Mouse (Mus musculus) large intestine, adult 2 months (tissue): ENCODE measurements around the gene Gm10220. TPM values are rescaled to one million over a fixed set of nuclear protein-coding genes. Genes with fewer than 3 reads are reported as not detected.
"Not testable (repeated sequence)": the region's sequence is repeated elsewhere in the genome, so short reads cannot be mapped to it uniquely, and the experiment has no call there.

Experiments used
- DNase-seq: peaks from one replicate; pipeline ENCODE4 v3.0.0-alpha.2; 2012; ENCODE audit warnings: low read depth, low spot score
- WGBS: fragments of 180-500 bp; shearing (Covaris S2); methylation state at CpG from one replicate; pipeline ENCODE4 v1.1.7; 2018; 5-methylcytosine and 5-hydroxymethylcytosine counted together
- polyA plus RNA-seq: library from polyadenylated mRNA; depleted of rRNA; stranded (reverse); fragments of >200 nt; gene quantifications from 2 replicates; pipeline ENCODE4 v1.2.3, GENCODE M21; 2012; rRNA removed

The Gm10220 gene
- polyA plus RNA-seq, result not detected in 2 replicates

GRCm38 (mm10) chr5:26121321-26121720, at the start of gene Gm10220:
TSS of gene Gm10220 (minus strand) at chr5:26121421.
- not testable (repeated sequence) for DNase-seq
- no CpG with 5 or more reads among the region's 3 CpGs for WGBS

- 63% methylated on average over 1 of the region's 1 CpGs for WGBS
- no peak for DNase-seq
These were observed 48.6 kb upstream of the Gm10220 start for GRCm38 (mm10) chr5:26169855-26170254.

- 92% methylated on average over 5 of the region's 5 CpGs for WGBS
- no peak for DNase-seq
These were observed 44.6 kb upstream of the Gm10220 start for GRCm38 (mm10) chr5:26165791-26166165.

- no peak for DNase-seq
- 54% methylated on average over 8 of the region's 8 CpGs for WGBS
These were observed 44.0 kb upstream of the Gm10220 start for GRCm38 (mm10) chr5:26165036-26165790.

GRCm38 (mm10) chr5:26157396-26158170, 36.4 kb upstream of the Gm10220 start:
- no peak for DNase-seq
- WGBS, result 62% methylated on average over 10 of the region's 10 CpGs

- no peak for DNase-seq
- WGBS, result 72% methylated on average over 6 of the region's 6 CpGs
These were observed 21.7 kb upstream of the Gm10220 start for GRCm38 (mm10) chr5:26142891-26143290.

- WGBS, result no CpG with 5 or more reads among the region's 3 CpGs
- DNase-seq, result not testable (repeated sequence)
These were observed 16.0 kb downstream of the Gm10220 start, which contains the start of gene 5031410I06Rik for GRCm38 (mm10) chr5:26105262-26105661. TSS of gene 5031410I06Rik (minus strand) at chr5:26105362.

GRCm38 (mm10) chr5:26089191-26089590, 32.0 kb downstream of the Gm10220 start, which contains the start of gene Gm10471:
TSS of gene Gm10471 (minus strand) at chr5:26089291.
- 54% methylated on average over 1 of the region's 1 CpGs for WGBS
- not testable (repeated sequence) for DNase-seq

- not testable (repeated sequence) for DNase-seq
These were observed 42.2 kb downstream of the Gm10220 start for GRCm38 (mm10) chr5:26079023-26079422.

- no peak for DNase-seq
- WGBS, result 87% methylated on average over 24 of the region's 24 CpGs
These were observed 50.5 kb downstream of the Gm10220 start for GRCm38 (mm10) chr5:26070716-26071115.

Other genes with a start within 250 kb of the Gm10220 start
- not detected in 2 replicates for gene Gm21663, start 179.0 kb downstream of the Gm10220 start, polyA plus RNA-seq
- not detected in 2 replicates for gene Gm21671, start 167.0 kb downstream of the Gm10220 start, polyA plus RNA-seq
- gene Gm21680, start 148.8 kb downstream of the Gm10220 start, polyA plus RNA-seq, result not detected in 2 replicates
- gene Gm21698, start 132.8 kb downstream of the Gm10220 start, polyA plus RNA-seq, result not detected in 2 replicates
- gene Gm1979, start 116.6 kb downstream of the Gm10220 start, polyA plus RNA-seq, result not detected in 2 replicates
- gene Gm5862, start 98.5 kb downstream of the Gm10220 start, polyA plus RNA-seq, result not detected in 2 replicates
- gene Speer4a, start 81.9 kb downstream of the Gm10220 start, polyA plus RNA-seq, result not detected in 2 replicates
- not detected in 2 replicates for gene Gm7347, start 62.8 kb downstream of the Gm10220 start, polyA plus RNA-seq
- gene Gm10471, start 32.1 kb downstream of the Gm10220 start, polyA plus RNA-seq, result not detected in 2 replicates
- not detected in 2 replicates for gene 5031410I06Rik, start 16.1 kb downstream of the Gm10220 start, polyA plus RNA-seq
- gene Gm7361, start 136.3 kb upstream of the Gm10220 start, polyA plus RNA-seq, result not detected in 2 replicates